Mouse (Mus musculus): ENCODE results near the gene Elp1.

Gene Elp1

GRCm38 (mm10) chr4:56801907-56802668 lies at the start of gene Elp1, which contains the start of gene Fam206a:
Elp1 (minus strand) TSS chr4:56802331.
Fam206a (plus strand) TSS chr4:56802345.
- in situ Hi-C loops (cut with MboI; ENCODE audit: unreplicated experiment in 2 of 2) = loop anchor here in 1 of 2 experiments (25.0 kb wide), 1 partner anchor 1440 kb away; the partner anchor contains the start of gene Rad23b

GRCm38 (mm10) chr4:56850724-56851123 lies 48.6 kb upstream of the Elp1 start:
- in situ Hi-C loops (cut with MboI; ENCODE audit: unreplicated experiment in 2 of 2) = no loop called here

GRCm38 (mm10) chr4:56848044-56848443 lies 45.9 kb upstream of the Elp1 start:
- in situ Hi-C loops (cut with MboI; ENCODE audit: unreplicated experiment in 2 of 2) = loop anchor here in 1 of 2 experiments (10.0 kb wide), 1 partner anchor 87 kb away; no protein-coding TSS in a partner anchor

- in situ Hi-C loops (cut with MboI; ENCODE audit: unreplicated experiment in 2 of 2) = loop anchor here in 1 of 2 experiments (10.0 kb wide), 1 partner anchor 87 kb away; no protein-coding TSS in a partner anchor
These were observed 45.3 kb upstream of the Elp1 start for GRCm38 (mm10) chr4:56847400-56847799.

GRCm38 (mm10) chr4:56845896-56846533 lies 43.9 kb upstream of the Elp1 start:
- in situ Hi-C loops (cut with MboI; ENCODE audit: unreplicated experiment in 2 of 2) = loop anchor here in 1 of 2 experiments (10.0 kb wide), 1 partner anchor 89 kb away; no protein-coding TSS in a partner anchor

- in situ Hi-C loops (cut with MboI; ENCODE audit: unreplicated experiment in 2 of 2) = loop anchor here in 1 of 2 experiments (10.0 kb wide), 1 partner anchor 90 kb away; no protein-coding TSS in a partner anchor
These were observed 42.8 kb upstream of the Elp1 start for GRCm38 (mm10) chr4:56844911-56845310.

- in situ Hi-C loops (cut with MboI; ENCODE audit: unreplicated experiment in 2 of 2) = loop anchor here in 1 of 2 experiments (10.0 kb wide), 1 partner anchor 91 kb away; no protein-coding TSS in a partner anchor
These were observed 41.8 kb upstream of the Elp1 start for GRCm38 (mm10) chr4:56843963-56844362.

GRCm38 (mm10) chr4:56842501-56842900 lies 40.4 kb upstream of the Elp1 start:
- in situ Hi-C loops (cut with MboI; ENCODE audit: unreplicated experiment in 2 of 2) = loop anchor here in 1 of 2 experiments (10.0 kb wide), 1 partner anchor 92 kb away; no protein-coding TSS in a partner anchor

- in situ Hi-C loops (cut with MboI; ENCODE audit: unreplicated experiment in 2 of 2) = loop anchor here in 1 of 2 experiments (10.0 kb wide), 1 partner anchor 95 kb away; no protein-coding TSS in a partner anchor
These were observed 38.2 kb upstream of the Elp1 start for GRCm38 (mm10) chr4:56840297-56840696.

GRCm38 (mm10) chr4:56837661-56838060 lies 35.5 kb upstream of the Elp1 start:
- in situ Hi-C loops (cut with MboI; ENCODE audit: unreplicated experiment in 2 of 2) = no loop called here

- in situ Hi-C loops (cut with MboI; ENCODE audit: unreplicated experiment in 2 of 2) = no loop called here
These were observed 29.9 kb upstream of the Elp1 start for GRCm38 (mm10) chr4:56831998-56832397.

- in situ Hi-C loops (cut with MboI; ENCODE audit: unreplicated experiment in 2 of 2) = no loop called here
These were observed 29.0 kb upstream of the Elp1 start for GRCm38 (mm10) chr4:56831013-56831609.

- in situ Hi-C loops (cut with MboI; ENCODE audit: unreplicated experiment in 2 of 2) = no loop called here
These were observed 27.4 kb upstream of the Elp1 start for GRCm38 (mm10) chr4:56829511-56829921.

GRCm38 (mm10) chr4:56828932-56829331 lies 26.8 kb upstream of the Elp1 start:
- in situ Hi-C loops (cut with MboI; ENCODE audit: unreplicated experiment in 2 of 2) = no loop called here

GRCm38 (mm10) chr4:56824231-56824630 lies 22.1 kb upstream of the Elp1 start:
- in situ Hi-C loops (cut with MboI; ENCODE audit: unreplicated experiment in 2 of 2) = loop anchor here in 1 of 2 experiments (25.0 kb wide), 1 partner anchor 1462 kb away; the partner anchor contains the start of gene Rad23b

- in situ Hi-C loops (cut with MboI; ENCODE audit: unreplicated experiment in 2 of 2) = loop anchor here in 1 of 2 experiments (25.0 kb wide), 1 partner anchor 1458 kb away; the partner anchor contains the start of gene Rad23b
These were observed 18.0 kb upstream of the Elp1 start for GRCm38 (mm10) chr4:56820017-56820550.

GRCm38 (mm10) chr4:56815131-56815530 lies 13.0 kb upstream of the Elp1 start:
- in situ Hi-C loops (cut with MboI; ENCODE audit: unreplicated experiment in 2 of 2) = loop anchor here in 1 of 2 experiments (25.0 kb wide), 1 partner anchor 1453 kb away; the partner anchor contains the start of gene Rad23b

GRCm38 (mm10) chr4:56812096-56812495 lies 10.0 kb upstream of the Elp1 start:
- in situ Hi-C loops (cut with MboI; ENCODE audit: unreplicated experiment in 2 of 2) = loop anchor here in 1 of 2 experiments (25.0 kb wide), 1 partner anchor 1450 kb away; the partner anchor contains the start of gene Rad23b

- in situ Hi-C loops (cut with MboI; ENCODE audit: unreplicated experiment in 2 of 2) = loop anchor here in 1 of 2 experiments (25.0 kb wide), 1 partner anchor 1449 kb away; the partner anchor contains the start of gene Rad23b
These were observed 9.5 kb upstream of the Elp1 start for GRCm38 (mm10) chr4:56811642-56812041.

GRCm38 (mm10) chr4:56809050-56809449 lies 6.9 kb upstream of the Elp1 start:
- in situ Hi-C loops (cut with MboI; ENCODE audit: unreplicated experiment in 2 of 2) = loop anchor here in 1 of 2 experiments (25.0 kb wide), 1 partner anchor 1447 kb away; the partner anchor contains the start of gene Rad23b
